Mouse (Mus musculus): ENCODE measurements at regions not wholly inside any gene's neighbourhood (a gene's known extent, or its start where the extent isn't known, plus 50 kb on each side); places are given as distances from the start of the nearest gene placed in this dataset.

DNA sequence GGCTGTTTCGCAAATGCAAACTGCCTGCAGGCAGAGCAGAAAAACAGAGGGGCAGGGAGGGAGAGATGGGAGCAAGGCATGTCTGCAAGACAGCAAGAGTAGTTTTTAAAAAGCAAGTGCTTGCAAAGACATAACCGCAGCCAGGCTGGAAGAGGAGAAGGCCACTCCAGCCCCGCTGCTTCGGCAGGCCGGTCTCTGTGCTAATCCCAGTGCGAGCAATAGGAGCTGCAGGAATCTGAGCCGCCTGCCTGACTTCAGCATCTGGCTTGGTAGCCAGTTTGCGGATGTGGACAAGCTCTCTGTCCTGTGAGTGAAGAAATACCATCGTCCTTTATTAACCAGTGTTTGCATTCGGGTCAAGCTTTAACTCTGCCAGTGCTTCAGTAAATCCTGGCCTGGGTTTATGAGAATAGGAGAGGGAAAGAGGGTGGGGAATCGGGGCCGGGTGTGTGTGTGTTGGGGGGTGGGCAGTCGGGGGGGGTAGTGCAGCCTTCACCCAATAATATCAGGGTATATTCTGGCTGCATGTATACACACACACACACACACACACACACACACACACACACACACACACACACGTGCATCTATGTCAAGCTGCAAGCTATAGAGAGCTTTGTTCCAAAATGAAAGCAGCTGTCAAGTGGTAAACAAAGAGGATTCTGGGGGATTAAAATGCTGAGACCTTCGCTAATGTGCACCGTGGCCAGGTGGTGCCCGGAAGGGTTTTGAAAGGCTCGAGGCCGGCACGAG, 69.6 kb upstream of the Ephb1 start:
- no peak for TF ChIP-seq CTCF (IDR thresholded peaks at IDR 0.05; ENCODE audit: low read depth, low read length)
- no peak for TF ChIP-seq POLR2A (IDR thresholded peaks at IDR 0.05; ENCODE audit: insufficient read depth, low read length)
- TF ChIP-seq EP300 (IDR thresholded peaks at IDR 0.05; ENCODE audit: insufficient read depth, low read depth, low read length), result no peak

Measured in ES-Bruce4 (cell line).